ENCODE assay signal across 8 mouse cellular contexts in genomic region chr7:101421529-101421928, GRCm38 (mm10). TPM values are rescaled to one million over a fixed set of nuclear protein-coding genes. Genes with fewer than 3 reads are reported as not detected.
DNase-seq lines count a peak whose midpoint lies in the region; ATAC-seq lines count a peak whose summit lies in the region.

Pde2a (plus strand) TSS chr7:101421691.

- no peak within 1 kb of the TSS for H3K27ac ChIP-seq in embryonic facial prominence, embryonic 11.5 days (replicated peaks; ENCODE audit: low read depth, low read length)
- peak within 1 kb of the TSS; percentile 51; the same call in 1 of the 2 replicates for H3K27ac ChIP-seq in midbrain, embryonic 13.5 days

- no peaks in the 10 kb centered on the region for H3K27me3 ChIP-seq in embryonic facial prominence, embryonic 11.5 days (ENCODE audit: control insufficient read depth, insufficient read depth, low read length)
- H3K27me3 ChIP-seq in midbrain, embryonic 13.5 days, result peaks cover 29% of the 10 kb centered on the region

- no peaks in the 10 kb centered on the region for H3K4me1 ChIP-seq in embryonic facial prominence, embryonic 11.5 days (ENCODE audit: control insufficient read depth, insufficient read depth, low read length)
- peaks cover 48% of the 10 kb centered on the region for H3K4me1 ChIP-seq in midbrain, embryonic 13.5 days (replicated peaks)

- no peak within 1 kb of the TSS for H3K4me3 ChIP-seq in embryonic facial prominence, embryonic 11.5 days (ENCODE audit: low read depth, low read length)
- H3K4me3 ChIP-seq in midbrain, embryonic 13.5 days (replicated peaks), result peak within 1 kb of the TSS; percentile 29

- H3K4me2 ChIP-seq in embryonic facial prominence, embryonic 11.5 days (ENCODE audit: low read depth, low read length), result no peak within 1 kb of the TSS
- peak within 1 kb of the TSS; percentile 53 for H3K4me2 ChIP-seq in midbrain, embryonic 13.5 days (replicated peaks)

- H3K9ac ChIP-seq in embryonic facial prominence, embryonic 11.5 days (replicated peaks; ENCODE audit: low read length), result no peak within 1 kb of the TSS
- peak within 1 kb of the TSS; percentile 58 for H3K9ac ChIP-seq in midbrain, embryonic 13.5 days (replicated peaks)

- 17% methylated on average over 6 of the region's 6 CpGs for WGBS in embryonic facial prominence, embryonic 11.5 days
- WGBS in midbrain, embryonic 13.5 days, result 9% methylated on average over 6 of the region's 6 CpGs

- peak; percentile 82 for DNase-seq in layer of hippocampus, adult 11-12 months (ENCODE audit: low spot score)
- DNase-seq in layer of hippocampus, adult 9-10 months (ENCODE audit: low spot score), result no peak
- DNase-seq in embryonic facial prominence, embryonic 11.5 days (ENCODE audit: low spot score), result no peak
- peak; percentile 69 to 80 for DNase-seq in layer of hippocampus, postnatal 14 days (ENCODE audit: low spot score in 2 of 2)
- DNase-seq in embryo, embryonic 10.5 days (ENCODE audit: low spot score), result no peak
- no peak for DNase-seq in adipocyte (ENCODE audit: low spot score)

- no peaks in the 10 kb centered on the region for H3K36me3 ChIP-seq in embryonic facial prominence, embryonic 11.5 days (replicated peaks; ENCODE audit: control insufficient read depth, insufficient read depth, low read depth, low read length)
- no peaks in the 10 kb centered on the region for H3K36me3 ChIP-seq in midbrain, embryonic 13.5 days

- no peaks in the 10 kb centered on the region for H3K9me3 ChIP-seq in embryonic facial prominence, embryonic 11.5 days (replicated peaks; ENCODE audit: control insufficient read depth, low read length)
- no peaks in the 10 kb centered on the region for H3K9me3 ChIP-seq in midbrain, embryonic 13.5 days

- ATAC-seq in embryonic facial prominence, embryonic 11.5 days (replicated peaks; ENCODE audit: insufficient number of reproducible peaks, low FRiP score, low TSS enrichment, low read depth), result no peak
- no peak for ATAC-seq in granulocyte monocyte progenitor cell, adult 5-6 weeks (replicated peaks; ENCODE audit: poor library complexity, severe bottlenecking)
- peak; percentile 82 for ATAC-seq in midbrain, embryonic 13.5 days

RNA-seq across cellular contexts. Expression of gene Pde2a, which starts in this region (rescaled TPM):
- polyA plus RNA-seq in embryonic facial prominence, embryonic 11.5 days (2014; fragmentation: Nextera tagmentation; extraction: Ambion mirVana), result 10.6 and 18.6 TPM in 2 replicates
- 15.8 and 21.1 TPM in 2 replicates for total RNA-seq in granulocyte monocyte progenitor cell, adult 5-6 weeks (2014; fragmentation: Nextera tagmentation)
- total RNA-seq in granulocyte monocyte progenitor cell, adult 5-6 weeks (2017), result 23.1 and 28.5 TPM in 2 replicates
- total RNA-seq in layer of hippocampus, postnatal 14 days (2021), result 100 to 1,000 TPM; 239 to 248 TPM
- 16.6 and 18.9 TPM in 2 replicates for polyA plus RNA-seq in midbrain, embryonic 13.5 days (2015; fragmentation: Nextera tagmentation; extraction: Ambion mirVana)

Comparison
In these comparisons a context has a peak if more than half of its experiments do, and no peak if none do; other contexts are left out.
1. RNA of gene Pde2a (total RNA-seq): 239 to 248 TPM in layer of hippocampus, postnatal 14 days; 15.8 to 28.5 TPM in granulocyte monocyte progenitor cell, adult 5-6 weeks; every median in the first group is over 4 times any median in the second.
2. DNase-seq: peak in layer of hippocampus, adult 11-12 months (single experiment) and layer of hippocampus, postnatal 14 days (2 of 2); none in layer of hippocampus, adult 9-10 months (single experiment), embryonic facial prominence, embryonic 11.5 days (single experiment), embryo, embryonic 10.5 days (single experiment) and adipocyte (single experiment).